Mouse (Mus musculus): ENCODE measurements around the gene Galnt7.

DNA sequence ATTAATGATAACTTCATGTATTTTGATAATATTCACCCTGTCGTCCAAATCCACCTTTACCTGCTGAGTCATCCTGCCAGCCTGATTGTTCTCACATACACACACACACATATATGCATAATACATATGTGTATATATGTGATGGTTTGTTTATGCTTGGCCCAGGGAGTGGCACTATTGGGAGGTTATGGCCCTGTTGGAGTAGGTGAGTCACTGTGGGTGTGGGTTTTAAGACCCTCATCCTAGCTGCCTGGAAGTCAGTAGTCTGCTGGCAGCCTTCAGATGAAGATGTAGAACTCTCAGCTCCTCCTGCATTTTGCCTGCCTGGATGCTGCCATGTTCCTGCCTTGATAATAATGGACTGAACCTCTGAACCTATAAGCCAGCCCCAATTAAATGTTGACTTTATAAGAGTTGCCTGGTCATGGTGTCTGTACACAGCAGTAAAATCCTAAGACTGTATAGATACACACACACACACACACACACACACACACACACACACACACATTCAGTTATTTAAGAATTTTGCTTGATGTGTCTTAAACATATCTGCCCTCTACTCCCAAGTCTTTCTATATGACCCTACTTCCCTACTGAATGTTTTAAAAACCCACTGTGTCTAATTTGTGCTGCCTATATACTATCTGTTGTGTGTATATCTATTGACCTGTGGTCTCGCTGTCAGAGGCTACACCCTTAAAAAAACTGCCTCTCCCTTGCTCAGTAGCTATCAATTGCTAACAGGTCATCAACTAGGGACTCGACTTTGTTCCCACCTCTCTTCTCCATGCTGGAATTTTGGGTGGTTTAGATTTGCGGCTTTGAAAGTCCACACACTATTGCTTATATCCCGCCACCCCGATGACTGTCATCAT is 23.8 kb downstream of the Galnt7 start:
- no peak for TF ChIP-seq UBTF (IDR thresholded peaks at IDR 0.05; ENCODE audit: low read depth, low read length)
- no peak for TF ChIP-seq POLR2A (IDR thresholded peaks at IDR 0.05; ENCODE audit: low read depth, low read length)
- TF ChIP-seq CTCF (conservative IDR thresholded peaks at IDR 0.05 in 1 of 2, IDR thresholded peaks at IDR 0.05 in 1 of 2; ENCODE audit: low read depth in 2 of 2, low read length in 2 of 2) = no peak
- TF ChIP-seq SIN3A (IDR thresholded peaks at IDR 0.05; ENCODE audit: low read length) = no peak

Measured in CH12.LX (cell line).